Mouse (Mus musculus): ENCODE results near the gene Ftsj3.
"Not testable (repeated sequence)": the region's sequence is repeated elsewhere in the genome, so short reads cannot be mapped to it uniquely, and the experiment has no call there.

Ftsj3 gene

GRCm38 (mm10) chr11:106268326-106269059 lies 12.6 kb upstream of the Ftsj3 start:
- DNase-seq (ENCODE audit: low spot score) = peak; percentile 61

DNA sequence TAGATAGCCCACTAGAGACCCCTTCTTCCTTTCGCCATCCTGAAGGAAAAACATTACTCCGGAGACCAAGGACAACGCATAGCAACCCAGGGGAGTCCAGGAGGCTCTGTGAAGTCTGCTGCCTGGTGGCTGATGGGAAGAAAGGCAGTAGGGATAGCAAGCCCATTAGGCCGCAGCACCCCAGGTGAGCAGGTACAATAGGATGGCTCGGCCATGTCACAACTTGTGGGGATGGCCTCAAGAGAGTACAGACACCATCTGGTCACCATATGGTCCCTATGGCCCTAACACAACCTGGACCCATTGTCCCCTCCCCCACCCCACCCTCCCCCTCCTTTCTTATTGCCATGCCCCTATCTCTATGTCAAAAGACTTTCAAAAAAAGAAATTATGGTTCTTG lies 12.0 kb upstream of the Ftsj3 start:
- no peak for DNase-seq (ENCODE audit: low spot score)

GRCm38 (mm10) chr11:106267311-106267852 lies 11.5 kb upstream of the Ftsj3 start:
- no peak for DNase-seq (ENCODE audit: low spot score)

DNA sequence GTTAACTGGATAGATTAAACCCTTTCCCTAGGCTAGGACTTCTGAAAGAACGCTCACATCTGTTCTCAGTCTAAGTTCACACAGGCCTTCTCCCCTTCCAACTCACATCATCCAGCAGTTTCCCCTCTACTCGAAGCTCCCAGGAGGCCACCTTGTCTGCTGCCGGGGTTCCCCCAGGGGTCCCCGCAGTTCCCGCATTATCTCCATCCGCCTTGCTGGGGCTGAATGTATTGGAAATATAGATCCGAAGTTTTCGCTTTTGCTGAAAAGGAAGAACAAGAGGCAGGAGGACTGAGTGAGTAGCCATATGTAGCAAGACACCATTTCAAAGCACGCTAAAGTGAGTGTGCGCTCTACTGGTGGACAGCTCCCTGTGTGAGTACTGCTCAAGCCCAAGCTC lies 10.6 kb upstream of the Ftsj3 start:
- DNase-seq (ENCODE audit: low spot score) = no peak

DNA sequence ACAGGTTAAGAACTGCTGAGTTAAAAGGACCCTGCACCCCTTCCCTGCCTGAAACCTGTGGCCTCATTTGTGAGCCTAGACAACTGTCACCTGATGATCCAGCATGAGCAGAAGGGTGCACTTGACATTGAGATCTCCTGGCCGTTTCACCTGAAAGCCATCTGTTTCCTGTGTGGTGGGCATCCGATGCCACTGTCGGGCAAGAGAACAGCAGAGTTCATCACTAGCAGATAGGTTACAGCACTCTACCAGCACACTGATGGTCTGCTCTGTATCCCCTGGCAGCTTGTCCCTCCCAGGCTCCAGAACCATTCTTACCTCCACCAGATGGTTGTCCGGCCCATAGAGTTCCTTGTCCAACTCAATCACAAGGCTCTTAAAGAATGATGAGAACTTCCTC lies 9.7 kb upstream of the Ftsj3 start:
- DNase-seq (ENCODE audit: low spot score) = no peak

DNA sequence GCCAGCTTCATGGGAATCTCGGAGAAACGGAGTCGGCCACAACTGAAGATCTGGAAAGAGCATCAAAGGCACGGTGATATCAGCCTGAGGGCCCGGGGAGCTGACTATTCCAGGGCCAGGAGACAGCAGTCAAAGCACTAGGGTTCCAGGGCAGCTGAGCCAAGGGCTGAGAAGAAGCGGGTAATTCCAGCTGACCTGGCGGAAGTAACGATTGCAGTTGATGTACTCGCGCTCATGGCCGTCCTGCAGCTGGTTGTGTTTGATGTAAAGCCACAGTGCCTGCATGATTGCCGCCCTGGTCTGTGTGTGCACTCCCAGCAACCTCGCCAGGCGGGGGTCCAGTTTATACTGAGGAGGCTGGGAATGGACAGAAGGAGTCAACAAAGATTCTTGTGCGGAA lies 9.1 kb upstream of the Ftsj3 start:
- DNase-seq (ENCODE audit: low spot score) = no peak

DNA sequence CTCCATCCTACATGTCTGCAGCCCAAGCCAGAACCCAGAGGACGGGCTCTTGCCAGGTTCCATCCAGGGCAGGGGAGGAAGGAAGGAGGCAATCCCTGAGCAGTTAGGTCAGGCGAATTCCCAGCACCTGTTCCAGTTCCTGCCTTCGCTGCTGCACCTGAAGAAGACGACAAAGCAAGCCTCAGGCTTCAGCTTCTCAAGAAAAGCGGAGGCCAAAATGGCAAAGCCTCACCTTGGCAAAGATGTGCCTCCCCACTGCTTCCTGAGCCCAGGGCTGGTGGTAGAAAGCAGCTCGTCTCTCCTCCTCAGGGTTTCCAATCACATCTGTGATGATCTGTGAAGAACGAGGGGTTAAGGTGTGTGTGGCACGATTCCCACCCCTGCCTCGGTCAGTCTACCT lies 8.1 kb upstream of the Ftsj3 start:
- no peak for DNase-seq (ENCODE audit: low spot score)

DNA sequence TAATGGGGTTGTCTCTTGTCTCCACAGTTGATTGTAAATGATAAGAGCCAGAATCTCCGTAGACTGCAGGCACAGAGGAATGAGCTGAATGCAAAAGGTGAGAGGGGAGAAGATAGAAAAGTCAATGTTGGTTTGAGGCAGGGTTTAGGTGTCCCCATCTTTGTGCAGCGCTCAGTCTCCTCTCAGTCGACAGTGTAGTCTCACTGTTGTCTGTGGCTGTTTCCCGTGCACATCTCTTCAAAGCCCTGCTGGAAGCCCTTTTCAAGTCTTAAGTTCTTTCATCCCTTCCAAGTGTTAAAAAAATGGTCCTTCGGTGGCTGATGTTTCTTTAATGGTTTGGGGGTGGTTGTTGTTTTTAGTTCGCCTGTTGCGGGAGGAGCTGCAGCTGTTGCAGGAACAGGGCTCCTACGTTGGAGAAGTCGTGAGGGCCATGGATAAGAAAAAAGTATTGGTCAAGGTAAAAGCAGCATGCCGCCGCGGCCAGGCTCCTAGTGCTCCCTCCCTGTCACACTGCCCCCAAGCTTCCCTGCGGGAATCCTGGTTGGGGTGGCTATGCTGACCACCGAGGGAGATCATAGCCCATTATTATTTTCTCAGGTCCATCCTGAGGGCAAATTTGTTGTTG lies 5.1 kb upstream of the Ftsj3 start:
- DNase-seq (ENCODE audit: low spot score) = no peak

DNA sequence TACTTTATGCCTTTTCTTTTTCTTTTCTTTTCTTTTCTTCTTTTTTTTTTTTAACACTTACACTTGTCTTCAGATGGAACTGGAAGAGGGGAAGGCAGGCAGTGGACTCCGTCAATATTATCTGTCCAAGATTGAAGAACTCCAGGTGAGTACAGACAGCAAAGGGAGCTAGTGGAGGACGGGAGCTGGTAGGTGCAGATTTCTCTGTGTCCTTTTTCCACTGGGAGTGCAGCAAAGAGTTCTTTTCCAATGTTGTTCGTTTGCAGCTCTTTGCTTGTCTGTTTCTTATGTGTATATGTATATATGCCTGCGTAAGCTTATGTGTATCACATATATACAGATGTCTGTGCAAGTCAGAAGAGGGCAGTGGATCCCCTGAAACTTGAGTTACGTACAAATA lies 896 bp upstream of the Ftsj3 start:
- DNase-seq (ENCODE audit: low spot score) = no peak

DNA sequence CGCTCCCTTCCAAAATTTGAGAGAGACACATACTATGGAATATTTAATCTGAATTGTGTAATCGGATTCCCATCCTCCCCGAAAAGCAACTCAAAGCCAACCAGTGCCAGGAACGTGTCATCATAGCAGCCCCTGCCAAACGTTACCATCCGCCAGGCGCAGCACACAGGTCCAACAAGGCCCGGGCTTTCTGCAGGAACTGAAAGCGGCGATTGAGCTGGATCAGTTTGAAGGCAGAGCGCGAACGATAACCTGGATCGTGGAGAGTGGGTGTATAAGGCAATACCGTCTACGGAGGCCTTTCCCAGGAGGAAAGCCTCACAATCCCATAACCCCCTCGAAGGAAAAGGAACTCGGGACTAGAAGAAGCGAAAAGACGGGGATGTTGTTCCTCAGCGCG lies 705 bp downstream of the Ftsj3 start:
- DNase-seq (ENCODE audit: low spot score) = no peak

GRCm38 (mm10) chr11:106254767-106255166 lies 1.1 kb downstream of the Ftsj3 start:
- no peak for DNase-seq (ENCODE audit: low spot score)

DNA sequence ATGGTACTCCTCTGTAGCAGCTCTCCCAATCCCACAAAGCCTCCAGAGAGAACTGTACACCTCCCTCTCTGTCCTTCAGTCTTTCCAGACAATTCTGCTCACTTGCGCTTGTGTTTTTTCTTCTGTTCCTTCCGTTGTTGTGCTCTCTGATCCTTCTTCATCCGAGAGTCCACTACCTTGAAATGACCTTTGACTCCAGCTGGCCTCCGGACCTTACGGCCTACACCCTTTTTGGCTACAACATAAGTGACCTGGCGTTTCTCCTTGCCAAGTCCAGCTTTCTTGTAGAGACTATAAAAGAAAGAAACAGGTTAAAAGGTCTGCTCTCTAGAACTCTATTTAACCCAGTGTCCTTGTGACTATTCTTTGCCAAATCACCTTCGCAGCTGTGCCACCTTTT lies 6.6 kb downstream of the Ftsj3 start:
- DNase-seq (ENCODE audit: low spot score) = no peak

DNA sequence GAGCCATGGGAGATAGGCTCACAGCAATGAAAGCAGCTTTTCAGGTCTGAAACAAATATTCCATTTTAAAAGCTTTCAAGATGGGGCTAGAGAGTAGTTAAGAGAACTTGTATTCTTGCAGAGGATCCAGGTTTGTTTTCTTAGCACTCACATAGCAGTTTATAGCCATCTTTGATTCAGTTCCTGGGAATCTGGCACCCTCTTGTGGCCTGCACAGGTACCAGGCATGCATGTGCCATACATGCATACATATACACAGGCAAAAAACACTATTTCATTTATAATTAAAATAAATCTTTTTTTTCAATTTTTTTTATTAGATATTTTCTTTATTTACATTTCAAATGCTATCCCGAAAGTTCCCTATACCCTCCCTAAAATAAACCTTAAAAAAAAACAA lies 9.0 kb downstream of the Ftsj3 start:
- no peak for DNase-seq (ENCODE audit: low spot score)

DNA sequence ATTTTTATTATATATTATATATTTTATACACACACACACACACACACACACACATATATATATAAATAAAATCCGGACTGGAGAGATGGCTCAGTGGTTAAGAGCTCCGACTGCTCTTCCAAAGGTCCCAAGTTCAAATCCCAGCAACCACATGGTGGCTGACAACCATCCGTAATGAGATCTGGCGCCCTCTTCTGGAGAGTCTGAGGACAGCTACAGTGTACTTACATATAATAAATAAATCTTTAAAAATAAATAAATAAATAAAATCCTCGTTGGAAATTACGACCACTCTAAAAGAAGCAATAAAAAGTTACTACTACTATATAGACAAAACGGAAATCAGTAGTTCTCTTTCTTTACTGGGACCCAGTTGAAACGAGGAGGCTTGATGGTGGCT lies 21.9 kb downstream of the Ftsj3 start:
- DNase-seq (ENCODE audit: low spot score) = not testable (repeated sequence)

DNA sequence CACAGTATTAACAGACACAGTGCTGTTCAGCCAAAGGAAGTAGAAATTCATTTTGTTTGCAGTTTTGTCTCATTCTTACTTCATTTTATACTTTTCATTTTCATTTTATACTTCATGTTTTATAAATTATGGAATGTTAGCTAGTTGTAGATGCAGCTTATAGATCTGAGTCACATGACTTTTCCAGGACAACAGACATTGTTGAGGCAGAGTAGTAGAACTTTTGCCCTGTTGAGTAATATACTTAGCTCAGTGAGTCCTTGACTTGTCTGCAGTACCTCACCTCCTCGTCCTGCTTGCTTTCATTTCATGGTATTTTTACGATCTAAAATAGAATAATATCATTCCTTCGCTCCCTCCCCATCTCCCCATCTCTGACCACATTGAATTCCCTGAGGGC lies 35.3 kb downstream of the Ftsj3 start:
- DNase-seq (ENCODE audit: low spot score) = no peak

DNA sequence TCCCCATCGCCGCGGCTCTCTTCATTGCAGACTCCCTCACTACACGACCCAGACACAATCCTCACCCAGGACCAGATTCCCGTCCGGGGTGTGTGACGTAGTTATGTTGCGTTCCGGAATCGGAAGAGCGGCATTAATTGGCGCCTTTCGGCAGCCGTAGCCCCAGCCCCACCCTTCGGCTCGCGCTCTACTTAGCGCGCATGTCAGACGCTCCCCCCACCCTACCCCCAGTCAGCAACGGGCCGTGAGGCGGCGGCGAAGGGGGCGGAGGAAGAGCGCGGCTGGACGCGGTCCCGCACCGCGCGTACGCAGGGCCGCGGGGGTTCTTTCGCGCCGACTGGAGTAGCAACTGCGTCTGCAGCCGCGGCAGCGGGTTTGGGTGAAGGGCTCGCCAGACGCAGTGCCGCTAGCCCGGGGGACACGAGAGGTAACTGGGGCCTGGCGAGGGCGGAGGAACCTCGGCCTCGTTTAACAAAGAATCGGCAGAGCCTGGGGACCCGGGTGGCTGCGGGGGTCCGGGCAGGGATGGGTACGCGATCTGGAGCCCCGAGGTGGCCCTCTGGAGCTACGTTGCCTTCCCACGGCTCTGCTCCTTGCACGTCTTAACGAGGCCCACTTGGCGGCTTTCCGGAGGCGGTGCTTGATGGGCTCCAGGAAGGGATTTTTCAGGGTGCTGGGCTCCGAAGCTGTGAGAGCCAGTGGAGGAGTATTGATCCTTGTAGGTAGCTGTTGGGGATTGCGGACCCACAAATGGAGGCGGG lies 39.0 kb downstream of the Ftsj3 start, which contains the start of gene Ddx42:
TSS of gene Ddx42 (plus strand) at position 197 of the 761 bp plus-strand sequence.
- DNase-seq (ENCODE audit: low spot score) = peak; percentile 77

DNA sequence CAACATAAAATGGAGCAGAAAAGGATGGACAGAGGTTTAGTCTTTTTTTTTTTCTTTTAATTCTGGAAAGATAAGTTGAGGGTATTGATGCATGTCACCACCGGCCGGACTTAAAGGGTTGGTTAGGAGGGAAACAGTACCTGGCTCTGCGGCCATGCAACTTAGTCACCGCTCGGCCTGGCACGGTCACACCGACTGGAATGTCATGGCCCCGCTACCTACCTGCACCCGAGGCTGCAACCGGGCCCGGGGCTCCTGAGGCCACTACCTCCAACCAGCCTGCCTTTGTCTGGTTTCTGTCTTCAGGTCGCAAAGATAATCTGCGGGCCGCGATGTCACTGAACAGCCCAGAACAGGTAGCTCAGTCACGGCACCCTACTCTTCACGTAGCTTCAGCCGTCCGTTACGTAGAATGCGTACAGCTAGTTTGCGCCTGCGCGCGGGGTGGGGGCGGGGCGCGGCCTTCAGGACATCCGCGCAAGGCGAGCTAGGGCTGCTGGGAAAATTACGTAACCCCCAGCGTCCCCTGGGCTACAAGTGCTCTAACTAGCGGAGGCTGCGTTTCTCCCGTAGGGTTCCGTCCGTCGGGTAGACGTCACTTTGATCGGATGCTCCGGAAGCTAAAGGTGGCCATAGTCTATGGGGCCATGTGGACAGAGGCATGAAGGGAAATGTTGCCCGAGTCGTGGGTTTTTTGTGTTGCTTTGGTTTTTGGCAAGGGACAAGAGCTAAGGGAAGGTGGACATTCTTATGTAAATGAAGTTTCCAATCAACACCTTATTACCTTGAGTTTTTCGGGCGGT lies 39.8 kb downstream of the Ftsj3 start, which contains the start of gene Ccdc47:
TSS of gene Ccdc47 (minus strand) at position 418 of the 803 bp plus-strand sequence.
- DNase-seq (ENCODE audit: low spot score) = peak; percentile 84

- DNase-seq (ENCODE audit: low spot score) = no peak
These were observed 40.4 kb downstream of the Ftsj3 start for GRCm38 (mm10) chr11:106215450-106215859.

GRCm38 (mm10) chr11:106214856-106215255 lies 41.0 kb downstream of the Ftsj3 start:
- DNase-seq (ENCODE audit: low spot score) = no peak

- no peak for DNase-seq (ENCODE audit: low spot score)
These were observed 43.1 kb downstream of the Ftsj3 start for GRCm38 (mm10) chr11:106212771-106213170.

- DNase-seq (ENCODE audit: low spot score) = no peak
These were observed 53.8 kb downstream of the Ftsj3 start, which contains the start of gene Strada for GRCm38 (mm10) chr11:106202123-106202465. Strada (minus strand) TSS chr11:106202168.

All from ovary, postnatal 14 days (tissue).